Mouse (Mus musculus) CH12.LX (cell line): ENCODE measurements at regions not wholly inside any gene's neighbourhood (a gene's known extent, or its start where the extent isn't known, plus 50 kb on each side); places are given as distances from the start of the nearest gene placed in this dataset.

Source experiments
- DNase-seq: peaks from one replicate; pipeline ENCODE4 v3.0.0-alpha.2; 2013; ENCODE audit errors: extremely low read depth
- H3K27ac ChIP-seq: 2 replicates; pipeline ENCODE4 v1.5.1; 2012; ENCODE audit warnings: low read depth, mild to moderate bottlenecking, control low read depth, moderate library complexity; ENCODE audit not compliant: insufficient read depth
- H3K27me3 ChIP-seq: replicated peaks from 2 replicates; pipeline ENCODE3; 2012; ENCODE audit warnings: inconsistent platforms
- H3K36me3 ChIP-seq, 2 experiments: replicated peaks in 1 of 2; 2 replicates each; pipeline versions ENCODE3 to v1.6.1; 2012; ENCODE audit warnings: inconsistent platforms in 1 of 2, low read length in 1 of 2, mild to moderate bottlenecking in 1 of 2, mixed read lengths in 1 of 2, moderate library complexity in 1 of 2; ENCODE audit not compliant: control insufficient read depth in 1 of 2, insufficient read depth in 1 of 2
- H3K4me1 ChIP-seq, 2 experiments: 2 replicates each; pipeline ENCODE4 v1.6.1; 2012; ENCODE audit warnings: inconsistent platforms in 1 of 2, moderate library complexity in 1 of 2; ENCODE audit not compliant: insufficient read depth in 2 of 2, control insufficient read depth in 1 of 2
- H3K4me2 ChIP-seq: 2 replicates; pipeline ENCODE4 v1.6.1; 2012; ENCODE audit warnings: low read depth, mild to moderate bottlenecking, control low read depth; ENCODE audit not compliant: poor library complexity, insufficient read depth, severe bottlenecking
- H3K4me3 ChIP-seq, 3 experiments: fragments of 150-350 bp in 1 of 3; sonication (generic) in 1 of 3; replicated peaks in 1 of 3; 2 replicates each; pipeline versions ENCODE3 to v1.5.1; 2011 to 2012; ENCODE audit warnings: low read depth in 2 of 3, low read length in 2 of 3, mild to moderate bottlenecking in 2 of 3, moderate library complexity in 2 of 3, control low read depth in 1 of 3, improper control_type of control experiment in 1 of 3, inconsistent platforms in 1 of 3, mixed read lengths in 1 of 3; ENCODE audit not compliant: poor library complexity in 1 of 3
- H3K79me2 ChIP-seq: replicated peaks from 2 replicates; pipeline ENCODE4 v1.6.1; 2012; ENCODE audit warnings: mild to moderate bottlenecking, moderate library complexity; ENCODE audit not compliant: control insufficient read depth, poor library complexity, insufficient read depth, severe bottlenecking; ENCODE audit errors: extremely low read depth
- H3K9ac ChIP-seq: 2 replicates; pipeline ENCODE4 v1.6.1; 2012; ENCODE audit warnings: low read depth, mild to moderate bottlenecking, control low read depth, moderate library complexity; ENCODE audit not compliant: insufficient read depth
- H3K9me3 ChIP-seq: replicated peaks from 2 replicates; pipeline ENCODE3; 2012; ENCODE audit warnings: low read length, inconsistent platforms, mixed read lengths
- CHD1 ChIP-seq: IDR thresholded peaks from 2 replicates; pipeline ENCODE4 v1.6.1; 2012; ENCODE audit warnings: low read depth, low read length, improper control_type of control experiment, inconsistent platforms
- CTCF ChIP-seq, 2 experiments: IDR thresholded peaks in 1 of 2; conservative IDR thresholded peaks in 1 of 2; 2 replicates each; pipeline ENCODE4 v1.5.1; 2011 to 2012; ENCODE audit warnings: low read depth in 2 of 2, low read length in 2 of 2, improper control_type of control experiment in 1 of 2, inconsistent platforms in 1 of 2, mild to moderate bottlenecking in 1 of 2, moderate library complexity in 1 of 2
- ELF1 ChIP-seq: IDR thresholded peaks from 2 replicates; pipeline ENCODE4 v1.6.1; 2014; ENCODE audit warnings: low read depth, mild to moderate bottlenecking, inconsistent platforms, low read length, improper control_type of control experiment
- EP300 ChIP-seq: IDR thresholded peaks from 2 replicates; pipeline ENCODE4 v1.6.1; 2011; ENCODE audit warnings: low read length, improper control_type of control experiment
- ETS1 ChIP-seq: conservative IDR thresholded peaks from 2 replicates; pipeline ENCODE4 v1.6.1; 2012; ENCODE audit warnings: low read depth, mild to moderate bottlenecking, inconsistent platforms, low read length, improper control_type of control experiment, moderate library complexity
- HCFC1 ChIP-seq: IDR thresholded peaks from 2 replicates; pipeline ENCODE4 v1.6.1; 2012; ENCODE audit warnings: low read depth, mild to moderate bottlenecking, inconsistent platforms, low read length, improper control_type of control experiment
- IRF4 ChIP-seq: IDR thresholded peaks from 2 replicates; pipeline ENCODE4 v1.6.1; 2014; ENCODE audit warnings: low read depth, mild to moderate bottlenecking, inconsistent platforms, low read length, improper control_type of control experiment
- JUN ChIP-seq: IDR thresholded peaks from 2 replicates; pipeline ENCODE4 v1.6.1; 2011; ENCODE audit warnings: low read depth, mild to moderate bottlenecking, low read length, improper control_type of control experiment, moderate library complexity; ENCODE audit not compliant: insufficient read depth
- KAT2A ChIP-seq: IDR thresholded peaks from 2 replicates; pipeline ENCODE4 v1.6.1; 2012; ENCODE audit warnings: low read length, improper control_type of control experiment, inconsistent platforms; ENCODE audit not compliant: insufficient replicate concordance
- MAX ChIP-seq: IDR thresholded peaks from 2 replicates; pipeline ENCODE4 v1.6.1; 2011; ENCODE audit warnings: low read length, improper control_type of control experiment
- MAZ ChIP-seq: IDR thresholded peaks from 2 replicates; pipeline ENCODE4 v1.6.1; 2012; ENCODE audit warnings: low read depth, mild to moderate bottlenecking, inconsistent platforms, low read length, improper control_type of control experiment, moderate library complexity
- MEF2A ChIP-seq: IDR thresholded peaks from 2 replicates; pipeline ENCODE4 v1.6.1; 2014; ENCODE audit warnings: low read depth, mild to moderate bottlenecking, inconsistent platforms, low read length, improper control_type of control experiment, borderline replicate concordance
- PAX5 ChIP-seq: IDR thresholded peaks from 2 replicates; pipeline ENCODE4 v1.6.1; 2012; ENCODE audit warnings: low read length, inconsistent platforms, mixed read lengths
- POLR2A ChIP-seq: IDR thresholded peaks from 2 replicates; pipeline ENCODE4 v1.6.1; 2011; ENCODE audit warnings: low read depth, mild to moderate bottlenecking, improper control_type of control experiment, low read length
- TBP ChIP-seq: conservative IDR thresholded peaks from 2 replicates; pipeline ENCODE4 v1.6.1; 2011; ENCODE audit warnings: low read depth, low read length, improper control_type of control experiment
- ZKSCAN1 ChIP-seq: IDR thresholded peaks from 2 replicates; pipeline ENCODE4 v1.6.1; 2012; ENCODE audit warnings: low read depth, inconsistent platforms, low read length, improper control_type of control experiment, borderline replicate concordance
- ZNF384 ChIP-seq: IDR thresholded peaks from 2 replicates; pipeline ENCODE4 v1.6.1; 2012; ENCODE audit warnings: low read depth, low read length, improper control_type of control experiment, inconsistent platforms
- dilution Hi-C: fragments of 300-500 bp; cut with MboI; formaldehyde crosslinking; loops from 2 replicates; pipeline ENCODE4 v1.14.3; 2020; ENCODE audit warnings: low sequenced_read_pairs; ENCODE audit not compliant: extremely low pct_unique_long_range_greater_than_20kb, extremely low pct_ligation_motif_present
- in situ Hi-C: fragments of 300-500 bp; cut with MboI; formaldehyde crosslinking; loops from 3 replicates; pipeline ENCODE4 v1.14.3; 2019; ENCODE audit warnings: low sequenced_read_pairs, low pct_ligation_motif_present, low pct_unique_long_range_greater_than_20kb, mixed read lengths

DNA sequence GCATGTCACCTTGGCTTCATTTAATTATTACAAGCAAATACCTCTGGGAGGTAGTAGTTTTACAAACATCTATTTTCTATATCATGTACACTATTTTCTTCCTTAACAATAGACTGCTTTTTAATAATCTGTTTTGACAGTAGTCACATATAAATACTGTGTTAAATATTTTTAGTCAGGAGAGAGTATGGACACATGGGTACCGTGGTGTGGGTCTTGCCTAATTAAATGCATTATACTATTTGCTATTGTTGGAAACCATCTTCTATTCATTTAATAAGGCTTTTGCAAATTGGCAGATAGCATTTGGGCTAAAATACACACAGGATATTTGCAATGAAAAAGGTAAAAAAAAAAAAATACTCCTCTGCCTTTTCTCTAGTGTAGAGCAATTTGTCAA, 222.3 kb downstream of the Isl1 start:
- Histone ChIP-seq H3K4me3 (no peak overlapping the region), H3K4me1 (no peaks in the 10 kb centered on the region), H3K27me3 (no peaks in the 10 kb centered on the region), H3K9me3 (peaks cover 7% of the 10 kb centered on the region), H3K9ac (no peak overlapping the region), H3K36me3 (no peaks in the 10 kb centered on the region), H3K27ac (no peak overlapping the region), H3K4me2 (no peak overlapping the region), H3K79me2 (no peaks in the 10 kb centered on the region)
- dilution Hi-C loops (no loop called here), in situ Hi-C loops (no loop called here)
- no peak for DNase-seq
- no peak for TF ChIP-seq EP300
- no peak for TF ChIP-seq PAX5
- TF ChIP-seq CHD1 = no peak
- TF ChIP-seq ELF1 = no peak
- TF ChIP-seq IRF4 = no peak
- no peak for TF ChIP-seq KAT2A
- TF ChIP-seq ETS1 = no peak
- TF ChIP-seq MAZ = no peak
- no peak for TF ChIP-seq ZKSCAN1
- TF ChIP-seq MAX = no peak
- TF ChIP-seq CTCF (conservative IDR thresholded peaks at IDR 0.05 in 1 of 2, IDR thresholded peaks at IDR 0.05 in 1 of 2; ENCODE audit: low read depth in 2 of 2, low read length in 2 of 2) = no peak
- TF ChIP-seq POLR2A = no peak
- TF ChIP-seq HCFC1 = no peak
- TF ChIP-seq JUN = no peak
- no peak for TF ChIP-seq MEF2A
- TF ChIP-seq ZNF384 = no peak

DNA sequence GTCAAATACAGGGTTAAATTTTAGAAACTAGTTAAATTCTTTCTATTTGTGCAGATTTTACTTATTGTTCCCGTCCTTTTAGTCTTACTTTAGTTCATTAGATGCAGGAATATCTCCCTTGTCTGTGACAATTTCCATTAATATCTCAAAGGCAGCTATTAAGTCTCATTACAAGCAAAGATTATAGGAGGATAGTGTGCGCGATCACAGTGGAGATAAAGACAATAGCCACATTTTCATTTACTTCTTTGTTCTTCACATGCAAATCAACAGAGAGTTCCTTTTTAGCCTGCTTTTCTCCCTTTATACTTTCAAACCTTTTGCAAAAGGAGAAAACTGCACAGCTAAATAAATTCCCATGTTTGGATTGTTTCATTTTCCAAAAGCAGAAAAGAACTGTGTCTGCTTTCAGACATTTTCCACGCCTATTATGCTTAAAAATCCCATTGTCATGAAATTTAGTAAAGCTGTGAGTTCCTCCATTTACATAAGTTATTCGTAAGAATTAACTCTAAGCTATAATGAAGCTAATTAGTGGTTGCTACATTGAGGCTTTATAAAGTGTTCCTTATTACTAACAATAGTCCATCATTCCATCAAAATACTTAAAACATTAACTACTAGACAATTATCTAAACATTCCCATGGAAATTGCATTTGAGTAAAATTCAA, 252.4 kb downstream of the Isl1 start:
- H3K9me3 ChIP-seq = peaks cover 8% of the 10 kb centered on the region
- dilution Hi-C loops = no loop called here
- no peak for TF ChIP-seq KAT2A
- TF ChIP-seq TBP = no peak
- no peak for TF ChIP-seq MEF2A

More for the DNA sequence above, 252.4 kb downstream of the Isl1 start:
- Histone ChIP-seq H3K27me3 (no peaks in the 10 kb centered on the region), H3K79me2 (no peaks in the 10 kb centered on the region), H3K9ac (no peak overlapping the region), H3K4me2 (no peak overlapping the region), H3K36me3 (no peaks in the 10 kb centered on the region), H3K4me1 (no peaks in the 10 kb centered on the region), H3K27ac (no peak overlapping the region), H3K4me3 (no peak overlapping the region)
- in situ Hi-C loops = no loop called here
- DNase-seq = no peak
